Mouse (Mus musculus): Measurements from ENCODE around the gene Olfr159.

GRCm38 (mm10) chr4:43726228-43726993, 44.4 kb downstream of the Olfr159 start:
- TF ChIP-seq EP300 (IDR thresholded peaks at IDR 0.05; ENCODE audit: insufficient read depth, low read depth, low read length): no peak
- TF ChIP-seq POLR2A (IDR thresholded peaks at IDR 0.05; ENCODE audit: insufficient read depth, low read depth, low read length): no peak
- no peak for TF ChIP-seq CTCF (IDR thresholded peaks at IDR 0.05)
